Mouse (Mus musculus): ENCODE measurements around the gene Scg3.
A peak's percentile ranks its signal among the peaks of the same experiment; 100 is the strongest.
"Not testable (repeated sequence)": the region's sequence is repeated elsewhere in the genome, so short reads cannot be mapped to it uniquely, and the experiment has no call there.

Scg3 gene

DNA sequence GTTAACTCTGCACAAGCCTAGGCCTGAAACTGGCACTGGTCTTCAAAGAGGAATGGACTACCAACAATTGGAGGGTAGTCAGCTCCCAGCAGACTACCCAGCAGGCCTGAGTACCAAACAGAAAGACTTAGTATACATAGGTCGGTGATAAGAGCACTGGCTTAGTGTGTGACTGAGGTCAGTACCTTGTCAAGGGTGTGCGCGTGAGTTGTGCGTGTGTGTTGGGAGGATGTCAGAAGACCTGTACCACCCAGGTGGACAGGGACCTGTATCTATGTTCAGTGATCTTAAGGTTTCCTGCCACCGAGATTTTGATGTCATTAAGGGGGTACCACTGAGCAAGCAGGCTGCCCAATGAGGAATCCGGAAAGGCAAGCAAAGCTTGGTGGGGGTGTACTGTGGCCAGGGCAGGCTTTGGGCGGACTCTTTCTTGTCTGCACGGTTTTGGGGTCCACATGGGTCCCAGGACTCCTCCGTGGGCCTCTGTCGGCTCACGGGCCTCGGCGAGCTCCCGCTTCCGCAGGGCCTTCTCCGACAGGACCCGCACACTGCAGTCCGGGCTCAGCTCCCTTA is 58.8 kb downstream of the Scg3 start:
- no peak for DNase-seq

DNA sequence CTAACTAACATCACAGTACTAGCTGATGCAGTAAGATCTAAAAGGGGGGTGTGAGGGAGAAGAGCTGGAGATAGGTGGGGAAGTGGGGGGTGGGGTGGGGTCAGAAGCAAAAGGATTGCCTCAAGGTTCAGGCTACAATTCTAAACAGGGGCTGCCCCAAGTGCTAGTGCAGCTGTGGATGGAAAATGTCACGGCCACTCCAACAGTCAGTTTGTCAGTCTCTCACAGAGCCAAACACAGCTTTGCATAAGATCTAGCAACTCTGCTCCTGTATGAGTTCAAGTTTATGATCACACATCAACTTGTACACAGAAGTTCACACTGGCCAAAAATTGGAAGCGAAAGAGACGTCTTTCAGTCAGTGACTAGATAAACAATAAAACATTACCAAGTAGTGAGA is 62.4 kb downstream of the Scg3 start:
- DNase-seq: no peak

- not testable (repeated sequence) for DNase-seq
Observed at GRCm38 (mm10) chr9:75619761-75620160, 64.1 kb downstream of the Scg3 start.

DNA sequence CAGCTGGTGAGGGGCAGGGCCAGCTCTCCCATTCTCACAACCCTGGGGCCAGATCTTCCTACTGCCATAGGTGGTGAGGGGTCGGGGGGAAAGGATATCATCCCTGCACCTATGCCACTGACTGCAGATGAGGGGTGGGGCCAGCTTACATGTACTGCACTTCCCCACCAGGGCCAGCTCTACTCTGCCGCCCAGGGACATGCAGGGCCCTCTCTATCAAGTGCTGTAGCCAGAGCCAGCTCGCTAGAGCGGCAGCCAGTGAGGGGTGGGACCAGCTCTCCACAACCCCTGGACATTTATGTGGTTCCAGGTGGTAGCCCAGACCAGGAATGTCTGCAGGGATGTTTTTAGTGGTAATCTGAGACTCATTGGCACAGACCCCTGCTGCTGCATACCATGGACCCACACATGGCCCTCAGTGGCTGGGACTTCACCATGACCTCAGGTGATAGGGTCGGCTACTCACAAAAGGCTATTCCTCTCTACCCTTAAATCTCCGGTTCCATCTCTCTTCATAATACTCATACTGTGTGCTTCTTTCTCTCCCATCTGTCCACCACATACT is 64.9 kb downstream of the Scg3 start:
- DNase-seq: no peak

DNA sequence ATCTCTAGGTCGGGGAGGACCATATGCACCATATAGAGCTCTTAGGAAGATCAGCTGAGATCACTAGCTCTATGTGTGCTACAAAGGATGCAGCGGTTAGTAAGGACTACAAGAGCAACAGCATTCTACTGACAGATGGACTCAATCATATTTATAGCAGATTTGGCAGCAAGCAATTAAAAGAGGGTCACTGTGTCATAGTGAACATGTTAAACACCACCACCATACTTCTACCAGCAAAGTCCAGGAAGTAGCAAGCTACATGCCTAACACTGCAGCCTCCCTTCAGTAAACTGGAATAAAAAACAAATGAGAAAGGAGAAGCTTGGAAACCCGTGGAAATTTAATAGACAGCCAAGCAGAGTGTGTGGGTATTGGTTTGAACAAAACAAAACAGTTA is 67.3 kb downstream of the Scg3 start:
- no peak for DNase-seq

GRCm38 (mm10) chr9:75610571-75611493 is 73.0 kb downstream of the Scg3 start, which contains the start of gene Tmod2:
Tmod2 (minus strand) TSS chr9:75611325.
- DNase-seq: peak; percentile 78

DNA sequence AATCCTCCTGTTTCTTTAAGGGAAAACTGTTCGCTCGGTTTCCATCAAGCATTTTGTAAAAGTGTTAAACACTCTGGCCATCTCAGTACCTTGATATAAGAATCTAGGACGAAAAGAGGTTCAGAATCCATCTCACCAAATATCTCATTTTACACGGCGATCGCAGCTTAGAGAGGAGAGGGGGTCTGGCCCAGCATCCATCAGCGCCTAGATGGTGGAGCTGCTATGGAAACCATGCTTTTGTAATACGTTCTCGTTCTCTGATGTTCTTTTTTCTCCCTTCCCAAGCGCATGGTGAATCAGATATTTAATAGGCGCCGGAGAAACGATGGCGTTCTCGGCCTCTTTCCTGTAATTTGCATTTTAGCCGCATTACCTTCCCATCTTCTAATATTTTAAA is 73.9 kb downstream of the Scg3 start:
- DNase-seq: no peak

GRCm38 (mm10) chr9:75609505-75609904 is 74.4 kb downstream of the Scg3 start:
- no peak for DNase-seq

- DNase-seq: no peak
Observed at GRCm38 (mm10) chr9:75607496-75607895, 76.4 kb downstream of the Scg3 start.

DNA sequence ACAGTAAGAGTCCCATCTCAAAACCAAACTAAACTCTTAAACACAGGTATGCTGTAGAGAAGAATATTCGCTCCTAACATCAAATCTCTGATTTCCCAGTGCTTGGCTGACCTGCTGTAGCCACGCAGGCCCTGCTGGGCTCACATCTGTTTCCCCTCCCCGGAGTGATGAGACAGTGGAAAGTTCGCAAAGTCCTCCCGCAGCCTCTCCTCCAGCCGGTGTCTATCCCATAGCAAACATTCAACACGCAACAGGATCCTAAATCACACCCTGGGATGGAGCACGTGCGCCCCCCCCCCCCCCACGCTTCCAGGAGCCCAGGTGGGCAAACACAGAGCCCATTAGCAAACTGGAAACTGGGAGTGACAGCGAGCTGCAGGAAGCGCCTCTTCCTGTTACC is 82.3 kb downstream of the Scg3 start:
- no peak for DNase-seq

DNA sequence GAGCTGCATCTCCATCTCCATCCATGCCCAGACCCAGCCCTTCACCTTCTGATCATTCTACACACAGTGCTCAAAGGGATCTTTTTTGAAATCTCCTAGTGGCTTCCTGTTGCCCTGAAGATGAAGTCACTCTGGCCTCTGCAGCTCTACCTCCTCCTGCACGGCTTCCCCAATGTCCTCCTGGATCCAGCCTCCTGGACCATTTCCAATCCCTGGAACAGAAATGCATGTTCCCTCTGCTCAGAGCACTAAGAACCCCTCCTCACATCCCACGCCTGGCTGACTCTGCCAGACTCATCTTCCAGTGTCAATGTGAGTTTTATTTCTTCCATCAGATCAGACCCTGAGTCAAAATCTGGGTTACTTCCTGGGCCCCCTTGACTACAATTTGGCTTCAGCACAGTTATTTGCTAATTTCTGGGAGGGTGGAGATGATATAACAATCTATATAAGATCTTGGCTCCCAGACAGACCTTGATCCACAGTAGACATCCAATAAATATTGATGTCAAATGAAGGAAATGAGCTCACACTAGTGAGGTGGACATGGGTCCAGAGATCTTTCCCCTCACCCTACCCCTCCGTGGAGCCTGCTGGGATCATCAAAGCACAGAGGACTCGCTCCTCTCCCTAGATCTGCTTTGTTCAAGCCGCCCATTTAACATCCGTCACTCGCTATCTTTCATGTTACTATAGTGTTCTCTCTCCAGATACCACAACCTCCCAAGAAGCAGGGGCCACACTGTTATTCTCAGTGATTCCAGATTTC is 83.5 kb downstream of the Scg3 start:
- DNase-seq: peak; percentile 21

DNA sequence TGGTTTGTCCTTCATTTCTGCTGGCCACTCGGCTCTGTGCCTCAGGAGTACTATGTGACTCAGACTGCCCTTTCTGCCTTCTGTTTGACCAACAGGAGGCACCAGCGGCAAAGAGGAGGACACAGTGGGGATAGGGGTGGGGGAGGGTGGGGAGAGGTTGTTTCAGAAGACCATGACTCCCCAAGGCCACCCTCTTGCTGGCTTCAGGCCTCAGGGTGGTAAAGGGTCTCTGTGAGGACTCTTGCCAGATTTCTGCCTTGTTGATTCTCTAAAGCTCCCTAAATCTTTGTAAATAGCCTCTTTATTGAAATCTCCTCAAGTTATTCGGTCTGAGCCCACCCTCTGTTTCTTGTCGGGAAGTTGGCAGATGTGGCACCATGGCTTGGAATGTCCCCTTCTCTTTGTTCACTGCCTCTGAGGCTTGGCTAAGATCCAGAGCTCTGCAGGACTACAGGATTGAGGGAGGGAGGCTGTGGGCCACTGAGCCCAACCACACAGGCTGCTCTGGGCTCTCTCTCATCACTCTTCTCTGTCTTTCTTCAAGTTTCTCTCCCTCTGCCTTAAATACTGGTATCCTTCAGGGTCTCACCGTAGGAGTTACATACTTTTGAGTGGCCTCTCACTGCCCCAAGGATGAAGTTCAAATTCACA is 84.5 kb downstream of the Scg3 start:
- DNase-seq: peak; percentile 44

DNA sequence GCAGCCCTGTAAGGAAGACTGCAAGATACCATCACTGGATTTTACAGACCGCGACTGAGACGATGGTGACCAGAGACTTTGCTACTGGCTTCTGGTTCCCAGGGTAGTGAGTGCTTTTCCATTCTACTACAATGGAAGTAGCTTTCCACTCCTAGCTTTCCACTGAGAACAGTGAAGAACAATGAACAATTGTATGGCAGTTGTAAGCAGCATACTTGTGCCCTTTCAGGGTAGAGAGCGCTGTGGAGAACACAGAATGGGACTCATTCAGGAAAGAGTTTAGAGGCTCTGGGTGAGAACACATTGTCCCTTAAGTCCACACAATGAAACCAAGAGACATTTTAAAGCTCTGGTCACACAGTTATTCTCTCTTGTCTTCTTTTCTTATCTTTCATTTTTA is 86.3 kb downstream of the Scg3 start:
- DNase-seq: no peak

DNA sequence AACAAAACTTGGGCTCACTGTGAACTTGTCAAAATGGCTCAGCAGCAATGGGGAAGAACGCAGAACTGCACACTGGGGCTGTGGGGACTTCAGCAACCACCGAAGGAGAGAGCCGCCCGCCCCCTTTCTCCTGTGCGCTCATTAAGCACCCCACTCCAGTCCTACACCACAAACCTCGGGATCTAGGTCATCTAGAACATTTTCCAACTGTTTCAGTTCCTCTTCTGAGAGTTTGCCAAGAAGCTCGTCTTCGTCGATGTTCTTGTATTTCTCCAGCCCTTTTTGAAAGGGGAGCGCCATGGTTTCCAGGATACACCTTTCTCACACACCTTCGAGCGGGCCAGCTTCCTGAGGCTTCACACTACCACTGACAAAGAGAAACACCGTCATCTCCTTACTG is 86.8 kb downstream of the Scg3 start:
- DNase-seq: no peak

DNA sequence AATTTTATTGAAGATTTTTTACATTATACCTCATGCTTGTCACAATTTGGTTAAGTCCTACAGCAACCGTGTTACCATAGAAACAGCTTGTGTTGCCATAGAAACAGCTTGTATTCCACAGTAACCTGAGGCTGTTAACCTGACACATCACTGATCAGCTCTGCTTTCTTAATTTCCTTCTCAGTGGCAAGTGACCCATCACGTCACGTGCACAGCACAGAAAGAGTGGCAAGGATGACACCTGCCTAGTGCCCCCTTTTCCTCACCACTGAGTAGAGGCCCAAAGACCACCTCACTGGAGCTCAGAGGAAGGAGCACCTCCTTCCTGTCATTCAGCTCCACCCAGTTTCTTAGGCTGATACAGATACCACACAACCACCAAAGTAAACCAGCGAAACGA is 90.4 kb downstream of the Scg3 start:
- DNase-seq: no peak
